Mouse (Mus musculus) lung, adult 2 months (tissue): ENCODE measurements at regions not wholly inside any gene's neighbourhood (a gene's known extent, or its start where the extent isn't known, plus 50 kb on each side); places are given as distances from the start of the nearest gene placed in this dataset.
"Not testable (repeated sequence)": the region's sequence is repeated elsewhere in the genome, so short reads cannot be mapped to it uniquely, and the experiment has no call there.

Experiments used
- DNase-seq: peaks from one replicate; pipeline ENCODE4 v3.0.0; 2022
- H3K4me1 ChIP-seq: fragments of 200-500 bp; 2 replicates; pipeline ENCODE4 v1.6.1; 2011; ENCODE audit warnings: low read length; ENCODE audit not compliant: control insufficient read depth, insufficient read depth
- H3K4me3 ChIP-seq: fragments of 200-500 bp; replicated peaks from 2 replicates; pipeline ENCODE3; 2011; ENCODE audit warnings: low read depth, mild to moderate bottlenecking, control low read depth, low read length; ENCODE audit errors: extremely low read depth
- CTCF ChIP-seq: fragments of 200-500 bp; IDR thresholded peaks from 2 replicates; pipeline ENCODE4 v1.5.1; 2011; ENCODE audit warnings: mild to moderate bottlenecking, low read length, control low read depth; ENCODE audit not compliant: insufficient read depth
- POLR2A ChIP-seq: fragments of 200-500 bp; IDR thresholded peaks from 2 replicates; pipeline ENCODE4 v1.6.1; 2011; ENCODE audit warnings: low read depth, mild to moderate bottlenecking, control low read depth, low read length, borderline replicate concordance; ENCODE audit errors: extremely low read depth
- WGBS: fragments of 180-500 bp; shearing (Covaris S2); methylation state at CpG from one replicate; pipeline ENCODE4 v1.1.7; 2018; 5-methylcytosine and 5-hydroxymethylcytosine counted together

DNA sequence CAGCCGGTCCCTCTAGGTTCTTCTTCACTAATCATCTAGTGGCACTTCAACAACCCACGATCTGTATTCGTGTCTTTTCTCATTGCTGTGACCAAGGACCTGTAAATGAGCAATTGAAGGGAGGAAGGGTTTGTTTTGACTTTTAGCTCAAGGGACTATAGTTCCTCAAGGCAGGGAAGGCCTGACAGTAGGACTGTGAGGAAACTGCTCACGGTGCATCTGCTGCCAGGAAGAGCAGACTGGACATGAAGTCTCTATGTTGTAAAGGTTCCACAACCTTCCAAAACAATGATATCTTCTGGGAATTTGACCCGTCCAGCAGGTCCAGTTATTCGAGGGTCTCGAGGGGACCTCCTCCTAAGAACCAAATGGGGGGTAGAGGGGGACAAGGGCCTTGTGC, 300.8 kb downstream of the Med10 start:
- Histone ChIP-seq H3K4me3 (no peak overlapping the region), H3K4me1 (no peaks in the 10 kb centered on the region)
- WGBS, result 74% methylated on average over 7 of the region's 7 CpGs
- TF ChIP-seq CTCF, result no peak
- TF ChIP-seq POLR2A, result no peak
- no peak for DNase-seq

DNA sequence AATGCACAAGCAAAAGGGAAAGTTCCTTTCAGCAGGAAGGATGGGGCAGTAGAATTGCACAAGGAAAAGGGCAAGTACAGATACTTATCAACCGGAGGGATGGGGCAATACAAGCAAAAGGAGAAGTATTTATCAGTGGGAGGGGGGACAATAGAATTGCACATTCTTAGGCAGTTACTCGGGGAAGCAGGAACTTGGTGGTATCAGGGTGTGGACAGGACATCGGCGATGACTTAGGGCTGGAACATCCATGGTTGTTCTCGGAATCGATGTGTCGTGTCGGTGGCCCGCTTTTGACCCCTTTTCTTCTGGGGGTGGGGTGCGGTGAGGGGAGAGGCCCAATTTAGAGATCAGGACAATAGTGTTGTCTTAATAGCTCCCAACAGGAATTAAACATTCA, 301.3 kb downstream of the Med10 start:
- DNase-seq, H3K4me1 ChIP-seq, H3K4me3 ChIP-seq: not testable (repeated sequence)
- 86% methylated on average over 10 of the region's 10 CpGs for WGBS

DNA sequence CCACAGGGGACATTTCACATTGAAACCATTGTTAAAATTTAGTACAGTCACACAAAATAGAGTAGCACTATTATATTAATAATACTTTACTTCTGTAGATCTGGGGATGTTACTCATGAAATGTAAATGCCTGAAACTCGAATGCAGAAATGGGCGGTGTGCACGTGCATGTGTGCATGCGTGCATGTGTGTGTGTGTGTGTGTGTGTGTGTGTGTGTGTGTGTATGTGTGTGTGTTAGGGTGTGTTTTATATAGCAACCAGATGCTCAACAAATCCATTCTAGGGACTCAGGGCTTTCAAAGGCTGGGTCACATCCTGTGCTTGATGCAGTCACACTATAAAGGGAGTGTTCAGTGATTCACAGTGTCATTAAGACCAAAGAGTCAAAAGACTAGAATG, 301.7 kb downstream of the Med10 start:
- DNase-seq, result no peak
- H3K4me1 ChIP-seq, result no peaks in the 10 kb centered on the region
- H3K4me3 ChIP-seq, result no peak overlapping the region
- TF ChIP-seq POLR2A, result no peak
- no peak for TF ChIP-seq CTCF
- WGBS, result 81% methylated on average over 4 of the region's 4 CpGs

DNA sequence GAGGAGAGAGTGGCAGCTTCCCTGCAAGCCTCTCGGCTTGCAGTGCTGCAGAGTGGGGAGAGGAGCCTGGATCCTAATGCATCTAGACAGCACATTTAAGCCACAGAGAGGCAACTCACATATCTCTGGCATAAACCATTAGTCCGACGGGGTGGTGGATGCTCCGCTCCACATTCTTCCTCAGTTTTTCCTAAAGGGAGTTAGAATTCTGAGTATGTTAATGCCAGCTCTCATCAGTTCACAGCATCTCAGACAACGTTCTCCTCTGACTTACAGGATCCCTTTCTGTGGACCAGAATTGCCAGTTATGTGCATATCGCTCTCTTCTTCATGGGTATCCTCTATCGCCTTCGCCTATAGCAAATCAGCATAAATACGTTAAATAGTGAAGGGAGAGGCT, 313.4 kb downstream of the Med10 start:
- Histone ChIP-seq H3K4me1 (no peaks in the 10 kb centered on the region), H3K4me3 (no peak overlapping the region)
- WGBS, result 82% methylated on average over 9 of the region's 9 CpGs
- no peak for DNase-seq
- TF ChIP-seq CTCF (no peak), POLR2A (no peak)

DNA sequence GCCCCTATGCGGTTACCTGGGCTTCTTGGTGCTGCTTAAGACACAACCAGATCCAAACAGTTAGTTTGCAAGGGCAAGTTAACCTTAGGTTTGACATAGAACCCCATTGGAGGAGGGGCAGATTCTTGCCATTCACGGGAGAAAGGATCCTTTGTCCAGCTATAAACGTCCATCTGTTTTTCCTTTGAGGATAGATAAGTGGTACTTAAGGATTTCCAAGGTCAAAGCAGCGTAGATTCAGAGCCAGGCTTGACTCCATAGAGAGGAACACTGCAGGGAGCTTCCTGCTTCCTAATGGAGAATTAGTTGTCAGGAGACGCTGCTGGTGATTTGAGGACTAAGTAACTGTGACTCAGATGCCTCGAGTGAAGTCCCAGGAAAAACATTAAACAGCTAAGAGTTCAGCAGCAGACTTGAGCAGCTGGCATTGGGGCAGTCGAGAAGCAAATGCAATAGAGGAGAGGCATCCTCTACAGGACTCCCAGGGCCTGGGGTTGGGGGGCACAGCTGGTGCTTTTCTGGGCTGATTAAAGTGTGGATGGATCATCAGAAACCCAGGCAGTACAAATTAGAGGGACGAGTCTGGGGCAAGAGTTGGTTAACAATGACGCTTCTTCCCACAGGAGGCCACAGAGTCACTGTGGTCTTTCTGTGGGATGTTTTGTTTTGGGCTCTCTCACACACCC, 322.8 kb downstream of the Med10 start:
- 34% methylated on average over 9 of the region's 9 CpGs for whole genome bisulfite sequencing
- DNase-seq, result no peak
- TF ChIP-seq CTCF, result no peak
- no peak for TF ChIP-seq POLR2A
- Histone ChIP-seq H3K4me3 (no peak overlapping the region), H3K4me1 (no peaks in the 10 kb centered on the region)

DNA sequence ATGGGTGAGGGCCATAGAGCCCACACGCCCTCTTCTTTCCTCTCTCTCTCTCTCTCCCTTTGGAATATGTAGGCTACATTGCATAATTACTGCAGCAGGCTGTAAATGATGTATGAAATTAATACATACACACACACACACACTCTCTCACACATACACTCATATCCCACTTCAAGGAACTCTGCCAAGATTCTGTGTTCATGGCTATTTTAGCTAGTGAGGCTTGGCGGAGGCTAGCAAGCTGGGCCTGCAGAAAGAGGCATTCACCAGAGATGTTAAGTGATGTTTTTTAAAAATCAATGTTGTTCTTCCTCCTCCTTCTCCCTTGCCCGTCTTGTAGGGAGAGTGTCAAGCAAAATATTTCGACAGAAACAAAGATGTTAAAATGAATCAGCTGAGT, 325.1 kb downstream of the Med10 start:
- 56% methylated on average over 4 of the region's 4 CpGs for WGBS
- TF ChIP-seq CTCF, result no peak

DNA sequence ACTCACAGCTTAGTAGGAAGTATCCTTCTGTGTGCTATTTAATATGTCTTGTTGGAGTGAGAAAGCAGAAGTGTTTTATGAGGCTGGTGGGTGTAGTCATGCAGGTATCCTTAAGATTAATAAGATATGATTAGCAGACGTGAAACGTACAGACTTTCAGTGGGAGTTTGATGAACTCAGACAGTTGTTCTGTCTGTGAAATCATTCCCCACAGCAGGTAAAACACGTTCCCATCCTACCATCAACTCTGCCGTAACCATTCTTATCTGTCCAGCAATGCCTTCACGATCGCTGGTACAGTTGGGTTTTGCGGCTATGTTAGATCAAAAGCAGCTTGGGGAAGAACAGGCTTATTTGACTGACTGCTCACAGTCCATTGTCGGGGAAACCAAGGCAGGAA, 332.3 kb downstream of the Med10 start:
- Histone ChIP-seq H3K4me1 (no peaks in the 10 kb centered on the region), H3K4me3 (no peak overlapping the region)
- DNase-seq, result no peak
- WGBS, result 87% methylated on average over 8 of the region's 8 CpGs
- TF ChIP-seq POLR2A (no peak), CTCF (no peak)

More for the DNA sequence above, 325.1 kb downstream of the Med10 start:
- Histone ChIP-seq H3K4me3 (no peak overlapping the region), H3K4me1 (no peaks in the 10 kb centered on the region)
- DNase-seq, result no peak

DNA sequence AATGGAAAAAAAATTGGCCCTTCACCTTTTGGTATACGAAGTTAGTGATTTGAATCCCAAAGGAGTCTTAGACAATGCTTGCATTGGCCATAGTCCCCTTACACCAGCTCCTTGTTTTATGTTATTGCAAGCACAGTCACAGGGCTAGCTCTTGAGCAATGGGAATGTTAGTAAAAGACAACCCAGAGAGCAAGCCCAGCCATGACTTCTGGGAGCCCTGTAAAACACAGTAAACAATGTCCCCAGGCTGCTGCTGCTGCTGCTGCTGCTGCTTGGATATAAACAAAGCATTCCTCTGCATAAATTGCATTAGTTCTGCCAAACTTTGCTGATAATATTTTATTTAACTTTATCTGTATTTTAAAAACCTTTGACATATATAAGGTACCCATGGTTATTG, 334.0 kb downstream of the Med10 start:
- Histone ChIP-seq H3K4me1 (no peaks in the 10 kb centered on the region), H3K4me3 (no peak overlapping the region)
- WGBS, result 82% methylated on average over 1 of the region's 1 CpGs
- no peak for DNase-seq
- TF ChIP-seq CTCF (no peak), POLR2A (no peak)

DNA sequence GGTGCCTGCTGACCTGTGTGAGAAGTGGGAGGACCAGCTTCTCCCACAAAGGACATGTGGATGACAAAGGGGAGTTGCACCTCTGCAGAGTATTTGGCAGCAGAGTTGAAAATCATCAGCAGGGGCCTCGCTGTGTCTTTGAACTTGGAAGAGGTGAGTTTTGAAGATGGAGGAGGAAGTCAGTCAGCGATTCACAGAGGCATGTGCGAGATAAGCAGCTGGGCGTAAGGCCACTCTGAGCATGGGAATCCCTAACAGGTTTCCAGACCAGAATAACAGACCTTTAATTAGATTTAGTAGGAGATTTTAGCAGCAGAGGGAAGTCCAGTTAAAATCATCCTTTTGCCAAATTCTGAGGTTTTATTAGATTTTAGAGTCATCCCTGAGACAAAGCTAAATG, 342.3 kb downstream of the Med10 start:
- Histone ChIP-seq H3K4me1 (no peaks in the 10 kb centered on the region), H3K4me3 (no peak overlapping the region)
- 61% methylated on average over 4 of the region's 4 CpGs for WGBS
- TF ChIP-seq POLR2A, result no peak
- TF ChIP-seq CTCF, result no peak
- no peak for DNase-seq

DNA sequence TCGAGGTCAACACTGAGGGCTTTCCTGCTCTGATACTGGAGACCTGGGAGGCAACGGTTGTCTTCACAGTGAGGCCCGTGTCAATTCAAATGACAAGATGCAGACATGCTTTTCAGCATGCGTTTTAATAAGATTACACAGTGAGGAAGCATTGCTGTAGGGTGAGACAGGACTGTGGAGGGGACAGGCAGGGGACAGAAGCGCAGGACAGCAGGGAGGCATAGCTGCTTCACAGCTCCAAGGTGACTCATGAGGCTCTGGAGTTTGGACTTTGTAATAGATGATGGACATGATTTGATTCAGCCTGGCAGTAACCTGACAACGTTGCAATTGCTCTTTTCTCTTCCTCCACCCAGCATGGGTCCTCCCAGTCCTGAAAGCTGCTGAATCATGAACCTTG, 343.3 kb downstream of the Med10 start:
- Histone ChIP-seq H3K4me3 (no peak overlapping the region), H3K4me1 (no peaks in the 10 kb centered on the region)
- TF ChIP-seq POLR2A (no peak), CTCF (no peak)
- 68% methylated on average over 6 of the region's 6 CpGs for WGBS
- no peak for DNase-seq
